Mouse (Mus musculus) right cerebral cortex, postnatal 10 days (tissue): ENCODE results near the gene Arl8b.
"Not testable (repeated sequence)": the region's sequence is repeated elsewhere in the genome, so short reads cannot be mapped to it uniquely, and the experiment has no call there.

ENCODE experiments used
- DNase-seq, 2 experiments: peaks; one replicate each; pipeline ENCODE4 v3.0.0; 2021; ENCODE audit warnings: low spot score in 2 of 2

Arl8b gene

DNA sequence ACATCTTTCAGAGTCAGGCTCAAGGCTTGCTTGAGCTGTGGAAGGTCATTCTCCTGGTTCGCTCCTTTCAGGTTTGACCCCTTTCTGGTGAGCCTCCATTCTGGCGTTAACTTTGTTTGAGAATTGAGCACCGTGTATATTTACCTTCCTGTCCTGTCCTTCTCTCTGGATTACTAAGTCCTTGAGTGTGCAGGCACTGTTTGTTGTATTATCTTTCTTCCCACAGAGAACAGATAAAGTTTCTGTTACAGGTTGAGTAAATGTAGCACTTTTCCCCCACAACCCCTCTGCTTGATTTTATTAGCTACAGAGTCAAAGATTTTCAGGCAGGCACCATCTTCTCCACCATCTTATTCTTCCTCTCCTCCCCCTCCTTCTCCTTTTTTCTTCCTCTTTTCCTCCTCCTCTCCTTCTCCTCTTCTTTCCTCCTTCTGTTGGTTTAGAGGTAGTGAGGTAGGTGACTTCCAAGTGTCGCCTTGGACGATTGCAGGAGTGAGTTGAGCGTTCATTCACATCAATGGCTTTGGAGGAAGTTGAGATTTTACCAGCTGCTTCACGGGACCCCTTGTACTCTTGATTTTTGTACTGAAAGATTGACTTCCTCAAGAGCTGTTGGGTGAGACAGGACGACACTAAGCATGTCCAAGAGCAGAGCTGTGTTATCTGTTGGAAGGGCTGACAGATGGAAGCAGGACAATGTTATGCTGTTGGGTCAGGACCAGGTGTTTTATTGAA is 51.2 kb downstream of the Arl8b start:
- DNase-seq: no peak

DNA sequence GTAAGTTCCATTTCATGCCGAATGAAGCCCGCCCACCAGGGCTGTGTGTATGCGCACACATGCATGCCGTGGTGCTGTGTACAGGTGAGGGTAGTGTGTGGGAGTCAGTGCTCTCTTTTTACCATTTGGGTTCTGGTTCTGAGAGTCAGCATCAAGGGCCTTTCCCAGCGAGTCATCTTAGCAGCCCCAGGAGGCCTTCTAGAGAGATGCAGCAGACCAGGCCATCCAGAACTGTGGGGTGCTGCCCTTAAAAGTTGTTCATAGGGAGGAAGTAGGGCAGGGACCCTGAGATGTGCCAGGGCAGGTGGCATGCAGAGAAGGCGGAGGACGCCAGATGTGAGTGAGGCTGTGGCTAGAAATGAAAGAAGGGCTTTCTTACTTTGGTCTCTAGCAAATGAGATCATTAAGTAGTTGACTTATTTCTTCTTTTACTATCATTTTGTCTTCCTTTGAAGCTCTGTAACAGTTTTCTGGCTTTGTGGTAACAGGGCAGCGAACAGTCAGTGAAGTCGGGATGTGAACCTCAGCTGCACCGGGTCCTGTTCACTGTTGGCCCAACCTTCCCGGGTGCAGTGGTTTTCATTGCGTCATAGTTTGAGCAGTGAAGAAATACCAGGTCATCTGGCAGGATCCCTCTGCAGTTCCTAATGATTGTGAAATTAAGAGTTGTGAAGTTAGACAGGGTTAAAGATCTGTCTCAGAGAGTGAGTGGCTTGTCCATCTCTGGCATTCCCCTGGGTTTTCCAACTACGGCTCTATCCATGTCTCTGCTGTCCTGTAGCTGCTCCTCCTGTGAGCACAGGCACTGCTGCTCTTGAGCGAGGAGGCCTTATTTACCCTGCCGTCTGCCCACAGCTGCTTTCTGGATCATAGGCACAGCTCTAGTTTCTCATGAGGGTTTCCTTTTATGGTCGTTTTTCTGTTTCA is 53.1 kb downstream of the Arl8b start:
- DNase-seq: no peak

DNA sequence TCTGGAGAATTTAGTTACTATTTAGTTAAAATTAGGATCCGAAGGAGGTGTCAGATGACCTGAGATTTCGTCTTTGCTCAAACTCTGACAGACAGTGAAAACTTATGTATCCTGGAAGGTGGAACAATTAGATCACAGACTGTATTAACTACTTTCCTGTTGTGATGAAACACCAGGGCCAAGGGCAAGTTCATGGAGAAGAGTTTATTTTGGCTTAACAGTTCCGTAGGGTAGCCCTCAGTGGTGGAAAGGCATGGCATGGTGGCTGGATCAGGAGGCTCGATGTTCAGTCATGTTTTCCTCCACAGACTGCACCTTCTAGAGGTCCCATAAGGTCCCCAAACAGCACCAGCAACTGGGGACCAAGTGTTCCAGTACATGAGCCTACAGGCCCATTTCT is 54.2 kb downstream of the Arl8b start:
- no peak for DNase-seq

DNA sequence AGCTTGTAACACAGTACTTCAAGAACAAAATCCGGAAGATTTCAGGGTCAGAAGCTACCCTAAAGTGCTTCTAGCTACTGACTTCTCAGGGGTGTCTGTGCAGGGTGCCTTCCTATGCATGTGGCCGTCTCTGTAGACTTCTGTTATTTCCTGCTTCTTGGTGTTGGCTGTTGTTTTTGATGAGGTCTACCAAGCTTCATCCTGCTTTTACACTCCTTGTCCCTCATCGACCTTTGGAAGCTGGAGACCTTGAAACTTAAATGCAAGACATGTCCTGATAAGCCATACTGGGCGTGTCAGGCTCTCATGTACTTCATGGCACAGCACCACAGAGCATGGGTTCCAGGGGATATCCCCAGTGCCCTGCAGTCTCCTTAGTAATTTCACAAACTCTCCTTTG is 55.1 kb downstream of the Arl8b start:
- DNase-seq: no peak

DNA sequence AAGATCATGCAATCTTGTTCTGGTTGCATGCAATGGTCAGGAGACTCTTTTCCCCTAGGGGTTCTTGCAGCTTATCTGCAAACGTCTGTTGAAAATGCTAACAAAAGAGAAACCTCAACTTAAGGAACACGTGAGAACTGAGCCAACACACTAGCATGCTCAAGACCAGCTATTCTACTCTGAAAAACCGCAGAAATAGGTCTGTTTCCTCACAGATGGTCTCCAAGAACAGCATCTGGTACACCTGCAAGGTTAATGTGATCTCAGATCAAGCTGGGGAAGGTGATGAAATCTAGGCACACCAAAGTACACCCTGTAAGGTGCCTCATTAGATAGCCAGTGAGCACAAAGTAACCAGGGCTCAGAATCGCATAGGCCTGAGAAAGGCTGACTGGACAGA is 56.5 kb downstream of the Arl8b start:
- DNase-seq: no peak

DNA sequence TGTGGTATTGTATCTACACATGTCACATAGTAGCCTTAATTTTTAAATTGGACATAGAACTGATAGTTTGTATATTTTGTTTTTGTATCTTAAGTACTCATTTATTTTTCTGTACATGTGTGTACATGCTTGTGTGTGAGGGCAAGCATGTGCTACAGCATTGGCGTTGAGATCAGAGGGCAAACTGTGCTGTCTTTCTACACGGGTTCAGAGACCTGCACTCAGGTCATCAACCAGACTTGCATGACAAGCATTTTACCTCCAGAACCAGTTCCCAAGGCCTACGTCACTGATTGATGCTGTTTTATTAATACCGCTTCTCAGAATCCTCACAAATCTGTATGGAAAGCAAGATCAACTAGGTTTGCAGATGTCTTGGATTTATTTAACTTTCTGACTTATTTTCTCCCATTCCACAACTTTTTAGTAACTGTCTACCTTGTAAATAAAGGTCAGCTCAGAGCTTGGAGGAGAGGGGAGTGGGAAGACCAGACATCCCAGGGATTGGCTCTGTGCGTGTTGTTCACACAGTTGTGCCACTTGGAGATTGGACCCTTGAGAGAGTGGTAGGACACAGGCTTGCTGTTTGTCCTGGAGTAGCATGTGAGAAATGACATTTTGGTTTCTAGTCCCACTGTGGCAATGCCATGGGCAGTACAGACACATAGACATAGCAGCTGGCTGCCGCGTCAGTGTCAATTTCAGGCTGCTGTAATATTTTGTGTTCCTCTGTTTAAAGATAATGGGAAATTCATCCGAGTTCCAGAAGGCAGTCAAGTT is 58.2 kb downstream of the Arl8b start:
- peak in 1 of 2 experiments; percentile 9 for DNase-seq

DNA sequence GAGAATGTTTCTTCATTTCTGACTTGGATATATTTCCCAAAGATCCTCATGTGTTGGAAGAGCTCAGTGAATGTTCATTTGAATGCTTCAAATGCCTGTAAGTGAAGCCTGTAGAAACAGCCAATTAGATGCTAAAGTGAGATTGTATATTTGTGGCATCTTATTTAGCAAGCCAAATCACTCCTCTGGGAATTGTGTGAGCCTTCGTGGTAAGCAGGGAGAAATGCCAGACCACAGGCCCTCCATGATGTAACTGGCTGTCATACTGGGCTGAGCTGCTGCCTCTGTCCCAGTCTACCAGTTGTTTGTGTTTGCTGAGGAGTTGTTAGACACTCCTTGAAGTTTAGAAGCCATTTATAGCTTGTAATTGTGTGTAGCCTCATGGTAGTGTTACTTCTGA is 60.8 kb downstream of the Arl8b start:
- DNase-seq: no peak

DNA sequence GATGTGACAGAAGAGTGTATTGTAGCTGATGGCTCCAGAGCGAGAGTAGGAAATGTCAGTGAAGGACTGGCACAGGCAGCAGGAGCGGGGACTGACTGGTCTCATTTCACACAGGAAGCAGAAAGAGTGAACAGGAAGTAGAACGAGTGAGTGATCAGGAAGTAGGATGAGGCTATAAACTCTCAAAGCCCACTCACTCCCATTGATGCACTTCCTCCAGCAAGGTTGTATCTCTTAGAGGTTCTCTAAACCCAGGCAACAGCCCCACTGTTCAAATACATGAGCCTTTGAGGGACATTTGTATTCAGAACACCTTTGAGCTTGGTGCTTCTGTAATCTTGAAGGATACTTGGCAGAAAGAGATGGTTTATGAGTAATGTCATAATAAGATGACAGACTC is 61.2 kb downstream of the Arl8b start:
- DNase-seq: no peak

DNA sequence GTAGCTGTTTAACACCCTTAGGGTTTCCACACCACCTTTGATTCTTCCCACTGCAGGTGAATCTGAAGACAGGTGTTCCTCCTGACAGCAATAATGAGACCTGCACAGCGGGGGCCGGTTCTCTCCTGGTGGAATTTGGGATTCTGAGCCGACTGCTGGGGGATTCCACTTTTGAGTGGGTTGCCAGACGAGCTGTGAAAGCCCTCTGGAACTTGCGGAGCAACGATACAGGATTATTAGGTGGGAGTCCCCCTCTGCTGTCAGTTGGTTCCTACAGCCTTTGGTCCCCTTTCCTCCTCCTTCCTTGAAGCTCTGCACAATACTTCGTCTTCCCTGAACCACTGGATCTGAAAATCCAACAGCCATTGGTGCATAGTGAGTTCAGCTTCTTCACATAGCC is 61.9 kb downstream of the Arl8b start:
- DNase-seq: no peak

DNA sequence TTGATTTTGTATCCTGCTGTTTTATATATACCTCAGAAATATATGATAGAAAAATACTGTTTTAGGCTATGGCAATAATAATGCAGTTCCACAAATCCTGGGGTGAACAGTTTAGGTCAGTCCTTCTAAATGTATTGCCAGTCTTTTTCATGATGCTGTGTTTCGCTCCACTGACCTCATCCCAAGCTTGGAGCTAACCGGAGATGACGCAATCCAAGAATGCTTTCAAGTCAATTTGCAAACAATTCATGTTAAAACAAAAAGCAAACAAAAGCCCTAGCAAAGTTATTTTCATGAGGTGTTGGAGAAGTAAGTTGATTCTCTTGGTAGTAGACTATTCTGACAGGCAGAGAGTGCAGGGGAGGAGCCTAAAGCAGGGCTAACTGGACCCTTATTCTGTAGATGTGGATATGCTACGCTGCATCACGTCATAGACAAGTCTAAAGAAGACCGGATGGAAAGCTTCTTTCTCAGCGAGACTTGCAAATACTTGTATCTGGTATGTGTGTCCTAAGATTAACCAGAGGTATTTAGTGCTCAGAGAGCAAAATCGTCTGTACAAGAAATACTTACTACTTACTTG is 69.3 kb downstream of the Arl8b start:
- DNase-seq: no peak

DNA sequence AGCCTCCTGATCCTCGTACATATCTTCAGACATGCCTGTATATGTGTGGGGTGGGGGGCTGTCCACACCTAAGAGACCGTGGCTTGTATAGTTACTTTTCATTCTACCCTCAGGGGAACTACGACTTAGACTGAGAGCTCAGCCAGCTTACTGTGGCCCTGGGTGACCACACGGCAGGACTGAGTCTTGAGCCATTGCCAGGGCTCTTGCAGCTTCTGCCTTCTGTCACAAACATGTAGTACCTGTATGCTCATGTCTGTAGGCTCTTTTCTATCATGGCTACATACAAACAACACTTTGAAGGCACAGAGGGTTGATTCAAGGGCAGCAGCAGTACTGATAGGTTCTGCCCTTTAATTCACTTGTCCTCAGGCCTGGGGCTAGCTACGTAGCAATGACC is 70.1 kb downstream of the Arl8b start:
- DNase-seq: no peak

DNA sequence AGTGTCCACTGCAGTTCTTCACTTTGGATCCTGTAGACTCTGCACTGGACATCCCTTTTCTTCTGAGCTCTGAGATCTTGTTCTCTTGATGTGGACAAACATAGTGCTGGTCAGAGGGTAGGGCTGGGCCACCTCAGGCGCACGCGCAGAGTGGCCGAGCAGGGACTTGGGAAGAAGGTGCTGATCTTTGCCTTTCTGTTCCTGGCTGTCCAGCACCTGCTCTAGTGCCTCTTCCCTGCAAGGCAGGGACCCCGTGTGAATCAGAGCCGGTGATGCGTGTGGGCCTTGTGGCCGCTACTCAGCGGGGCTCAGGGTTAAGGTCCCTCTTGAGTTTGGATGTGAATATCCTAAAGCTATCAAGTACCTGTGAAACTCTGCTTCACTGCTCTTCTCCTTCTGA is 75.7 kb downstream of the Arl8b start:
- DNase-seq: no peak

DNA sequence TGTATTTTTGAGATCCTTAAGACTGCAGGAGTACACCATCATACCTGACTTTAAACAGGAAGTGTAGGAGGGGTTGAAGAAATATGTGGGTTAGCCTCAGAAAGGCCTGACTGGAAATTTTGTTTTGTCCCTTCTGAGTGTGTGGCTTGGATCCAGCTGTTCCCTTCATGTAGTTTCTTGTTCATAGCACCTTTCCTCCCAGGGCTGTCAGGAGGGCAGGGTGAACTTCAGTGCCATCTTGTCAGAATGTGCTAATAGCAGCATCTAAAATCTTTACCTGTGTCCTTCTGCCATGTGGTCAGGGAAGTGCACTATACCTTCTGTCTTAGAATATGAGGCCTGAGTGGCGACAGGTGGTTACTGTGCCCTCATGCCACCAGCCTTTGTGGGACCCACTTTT is 78.3 kb downstream of the Arl8b start:
- no peak for DNase-seq

DNA sequence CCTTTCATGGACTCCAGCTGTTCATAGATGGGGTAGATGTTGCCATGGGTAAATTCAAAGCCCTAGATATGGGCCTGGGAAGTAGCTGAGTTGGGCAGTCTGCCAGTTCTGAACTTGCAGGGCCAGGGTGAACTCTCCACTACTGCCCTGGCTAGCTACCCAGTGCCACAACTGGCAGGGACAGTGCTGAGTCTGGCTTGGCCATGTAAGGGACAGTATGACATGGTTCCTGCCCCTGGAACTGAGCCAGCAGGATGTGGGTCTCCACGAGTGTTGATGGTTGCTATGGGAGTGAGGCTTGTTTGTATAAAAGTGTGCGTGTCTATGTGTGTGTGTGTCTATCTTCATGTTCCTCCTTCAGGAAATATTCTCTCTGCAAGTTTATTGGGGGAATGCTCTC is 79.6 kb downstream of the Arl8b start:
- peak in 1 of 2 experiments; percentile 44 for DNase-seq

DNA sequence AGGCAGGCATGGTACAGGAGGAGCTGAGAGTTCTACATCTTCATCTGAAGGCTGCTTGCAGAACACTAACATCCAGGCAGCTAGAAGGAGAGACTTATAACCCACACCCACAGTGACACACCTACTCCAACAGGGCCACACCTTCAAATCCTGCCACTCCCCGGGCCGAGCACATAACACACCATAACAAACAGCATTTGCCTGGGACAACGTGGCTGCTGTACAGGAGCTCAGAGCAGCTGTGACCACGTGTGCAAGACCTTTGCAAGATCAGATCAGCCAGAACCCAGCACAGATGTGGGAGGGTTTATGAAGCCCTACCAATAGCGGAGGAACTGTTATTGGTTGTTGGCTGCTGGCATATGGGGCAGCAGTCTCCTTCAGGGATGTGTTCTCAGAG is 83.4 kb downstream of the Arl8b start:
- no peak for DNase-seq

DNA sequence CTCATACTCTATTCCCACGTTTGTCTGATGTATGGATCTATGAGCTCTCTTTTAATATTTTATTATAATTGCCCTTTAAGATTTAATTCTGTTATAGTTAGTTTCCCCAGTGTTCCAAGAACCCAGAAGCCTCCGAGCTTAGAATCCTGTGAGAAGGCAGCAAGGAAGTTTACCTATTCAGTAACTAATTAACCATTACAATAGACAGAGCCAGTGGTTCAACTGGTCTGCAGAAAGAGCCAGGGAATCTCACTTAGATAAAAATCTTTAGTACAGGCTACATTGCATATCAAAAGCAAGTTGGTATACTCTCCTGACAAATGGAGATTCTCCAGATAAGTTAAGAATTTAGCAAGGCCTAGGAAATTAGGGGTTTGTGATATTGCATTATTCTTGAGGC is 86.1 kb downstream of the Arl8b start:
- not testable (repeated sequence) for DNase-seq

DNA sequence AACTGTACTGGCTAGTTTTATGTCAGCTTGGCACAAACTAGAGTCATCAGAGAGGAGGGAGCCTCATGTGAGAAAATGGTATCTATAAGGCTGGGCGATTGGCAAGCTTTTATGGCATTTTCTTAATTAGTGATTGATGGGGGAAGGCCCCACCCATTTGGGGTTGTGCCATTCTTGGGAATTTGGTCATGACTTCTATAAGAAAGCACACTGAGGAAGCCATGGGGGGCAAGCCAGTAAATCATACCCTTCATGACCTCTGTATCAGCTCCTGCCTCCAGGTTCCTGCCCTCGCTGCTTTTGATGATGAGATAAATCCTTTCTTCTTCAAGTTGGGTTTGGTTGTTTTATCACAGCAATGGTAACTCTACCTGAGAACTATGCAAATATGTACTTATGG is 87.5 kb downstream of the Arl8b start:
- no peak for DNase-seq

DNA sequence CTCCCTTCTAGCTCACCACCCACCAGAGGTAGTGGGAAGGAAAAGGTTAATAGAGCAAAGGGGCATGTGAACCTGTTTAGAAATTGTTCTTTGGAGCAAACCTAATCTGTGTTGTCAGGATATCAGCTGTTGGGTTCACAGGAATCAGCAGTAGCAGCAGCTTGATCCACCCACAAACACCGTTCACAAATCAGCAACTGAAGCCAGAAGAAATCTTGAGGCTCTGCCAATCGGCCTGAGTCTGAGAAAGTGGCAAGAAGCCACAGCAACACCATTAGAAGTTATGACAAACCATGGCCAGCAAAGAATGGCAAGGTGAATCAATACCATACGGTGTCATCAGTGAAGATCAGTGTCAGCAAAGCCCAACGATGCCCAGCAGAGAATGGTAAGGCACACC is 88.4 kb downstream of the Arl8b start:
- DNase-seq: no peak
